Mouse (Mus musculus): ENCODE results near the gene Gpr3. TPM values are rescaled to one million over a fixed set of nuclear protein-coding genes. Genes with fewer than 3 reads are reported as not detected.
A peak's percentile ranks its signal among the peaks of the same experiment; 100 is the strongest.

Gene Gpr3
- polyA plus RNA-seq, 1 experiment from 2014 or later = 0.23 TPM

GRCm38 (mm10) chr4:133229582-133229981, 17.2 kb upstream of the Gpr3 start:
- 77% methylated on average over 8 of the region's 8 CpGs for WGBS
- no peaks in the 10 kb centered on the region for H3K4me1 ChIP-seq
- H3K27ac ChIP-seq = no peak overlapping the region
- H3K4me2 ChIP-seq = no peak overlapping the region
- no peak overlapping the region for H3K9ac ChIP-seq
- no peak for ATAC-seq (ENCODE audit: insufficient read depth, low FRiP score, low read depth)
- no peaks in the 10 kb centered on the region for H3K36me3 ChIP-seq
- H3K9me3 ChIP-seq = no peaks in the 10 kb centered on the region
- H3K27me3 ChIP-seq (replicated peaks) = no peaks in the 10 kb centered on the region
- H3K4me3 ChIP-seq (replicated peaks) = no peak overlapping the region

- no peak overlapping the region for H3K4me3 ChIP-seq (replicated peaks)
- H3K27ac ChIP-seq = no peak overlapping the region
- H3K9ac ChIP-seq = no peak overlapping the region
- no peaks in the 10 kb centered on the region for H3K36me3 ChIP-seq
- ATAC-seq (ENCODE audit: insufficient read depth, low FRiP score, low read depth) = no peak; the same call in 1 of the 2 replicates
- no peaks in the 10 kb centered on the region for H3K27me3 ChIP-seq (replicated peaks)
- H3K4me2 ChIP-seq = no peak overlapping the region
- H3K9me3 ChIP-seq = no peaks in the 10 kb centered on the region
- H3K4me1 ChIP-seq = peaks cover 10% of the 10 kb centered on the region
- 72% methylated on average over 8 of the region's 8 CpGs for WGBS
Measured at GRCm38 (mm10) chr4:133227636-133228035, 15.3 kb upstream of the Gpr3 start.

DNA sequence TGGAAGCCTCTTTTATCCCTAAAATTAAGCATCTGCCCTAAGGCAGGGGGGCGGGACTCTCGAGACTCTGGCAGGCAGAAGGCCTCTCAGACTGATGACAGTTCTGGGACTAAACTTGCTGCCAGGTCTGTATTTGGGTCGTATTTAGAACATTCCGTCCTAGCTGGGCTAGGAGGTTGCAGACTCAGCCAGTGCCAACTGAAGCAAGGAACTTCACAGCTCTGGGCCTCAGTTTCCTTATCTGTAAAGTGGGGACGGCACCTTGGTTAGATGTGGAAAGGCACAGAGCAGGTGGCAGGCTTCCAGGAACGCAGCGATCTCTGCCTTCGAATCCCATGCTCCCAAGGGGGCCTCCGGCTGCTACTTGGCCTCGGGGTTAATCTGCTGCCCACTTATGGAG, 13.7 kb upstream of the Gpr3 start:
- no peak overlapping the region for H3K9ac ChIP-seq
- H3K9me3 ChIP-seq = no peaks in the 10 kb centered on the region
- no peaks in the 10 kb centered on the region for H3K36me3 ChIP-seq
- H3K27me3 ChIP-seq (replicated peaks) = 0 out of 2 replicates have a peak, but pooled peaks cover 4% of the 10 kb centered on the region
- 72% methylated on average over 10 of the region's 10 CpGs for WGBS
- no peak for ATAC-seq (ENCODE audit: insufficient read depth, low FRiP score, low read depth)
- no peak overlapping the region for H3K4me3 ChIP-seq (replicated peaks)
- peaks cover 12% of the 10 kb centered on the region for H3K4me1 ChIP-seq
- no peak overlapping the region for H3K27ac ChIP-seq
- H3K4me2 ChIP-seq = no peak overlapping the region

GRCm38 (mm10) chr4:133223875-133224274, 11.5 kb upstream of the Gpr3 start:
- Histone ChIP-seq H3K27ac (peak overlapping the region; percentile 44; the same call in 1 of the 2 replicates), H3K9me3 (no peaks in the 10 kb centered on the region), H3K9ac (no peak overlapping the region), H3K4me3 (replicated peaks) (no peak overlapping the region), H3K4me2 (no peak overlapping the region), H3K27me3 (replicated peaks) (0 out of 2 replicates have a peak, but pooled peaks cover 8% of the 10 kb centered on the region), H3K4me1 (peaks cover 16% of the 10 kb centered on the region), H3K36me3 (no peaks in the 10 kb centered on the region)
- 53% methylated on average over 5 of the region's 5 CpGs for WGBS
- ATAC-seq (ENCODE audit: insufficient read depth, low FRiP score, low read depth) = no peak

DNA sequence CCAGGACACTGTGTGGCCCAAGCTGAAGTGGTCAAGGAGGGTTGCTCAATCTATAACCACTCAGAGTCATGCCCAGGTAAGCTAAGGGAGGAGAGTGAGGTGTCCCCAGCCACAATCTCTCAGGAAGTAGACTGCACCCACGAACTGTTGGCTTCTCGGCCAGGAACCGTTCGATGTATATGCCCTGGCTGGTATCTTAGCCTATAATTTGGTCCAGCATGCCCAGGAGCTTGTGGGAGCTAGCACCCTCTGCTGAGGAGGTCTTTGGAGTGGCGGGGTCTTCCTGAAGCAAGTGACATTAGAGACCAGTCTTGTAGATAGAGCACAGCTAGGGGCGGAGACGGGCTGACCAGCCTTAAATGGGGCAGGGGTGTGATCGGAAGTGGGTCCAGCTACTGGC, 9.4 kb upstream of the Gpr3 start:
- no peaks in the 10 kb centered on the region for H3K9me3 ChIP-seq
- H3K4me1 ChIP-seq = peaks cover 16% of the 10 kb centered on the region
- H3K36me3 ChIP-seq = no peaks in the 10 kb centered on the region
- H3K27ac ChIP-seq = no peak overlapping the region
- H3K27me3 ChIP-seq (replicated peaks) = 0 out of 2 replicates have a peak, but pooled peaks cover 8% of the 10 kb centered on the region
- 82% methylated on average over 8 of the region's 8 CpGs for WGBS
- no peak overlapping the region for H3K4me3 ChIP-seq (replicated peaks)
- H3K4me2 ChIP-seq = no peak overlapping the region
- no peak overlapping the region for H3K9ac ChIP-seq
- ATAC-seq (ENCODE audit: insufficient read depth, low FRiP score, low read depth) = no peak

DNA sequence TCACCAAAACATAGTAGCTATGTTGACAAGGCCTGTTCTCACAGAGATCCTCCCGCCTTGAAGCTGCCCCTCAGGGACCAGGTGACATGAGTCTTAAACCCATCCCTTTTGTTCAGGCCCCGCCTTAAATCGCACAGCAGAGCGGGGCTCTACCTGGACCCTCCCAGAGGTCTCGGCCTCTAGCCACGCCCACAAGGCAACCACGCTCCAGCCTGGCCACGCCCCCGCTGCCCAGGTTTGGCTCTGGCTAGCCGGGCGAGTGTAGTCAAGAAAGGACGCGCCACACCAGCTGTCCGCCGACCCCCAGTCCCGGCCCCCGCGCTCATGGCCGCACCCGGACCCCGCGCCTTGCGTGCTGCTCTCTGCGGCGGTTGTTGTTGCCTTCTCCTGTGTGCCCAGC, 8.3 kb upstream of the Gpr3 start:
- WGBS = 5% methylated on average over 25 of the region's 25 CpGs
- H3K4me1 ChIP-seq = peaks cover 16% of the 10 kb centered on the region
- H3K27ac ChIP-seq = no peak overlapping the region
- ATAC-seq (ENCODE audit: insufficient read depth, low FRiP score, low read depth) = peak; percentile 23; the same call in 1 of the 2 replicates
- H3K9ac ChIP-seq = peak overlapping the region; percentile 44; the same call in 1 of the 2 replicates
- peak overlapping the region; percentile 41 for H3K4me3 ChIP-seq (replicated peaks)
- H3K36me3 ChIP-seq = no peaks in the 10 kb centered on the region
- peak overlapping the region; percentile 78 for H3K4me2 ChIP-seq
- no peaks in the 10 kb centered on the region for H3K9me3 ChIP-seq
- H3K27me3 ChIP-seq (replicated peaks) = 0 out of 2 replicates have a peak, but pooled peaks cover 8% of the 10 kb centered on the region

GRCm38 (mm10) chr4:133218745-133219144, 6.4 kb upstream of the Gpr3 start:
- WGBS = 91% methylated on average over 3 of the region's 3 CpGs
- no peak for ATAC-seq (ENCODE audit: insufficient read depth, low FRiP score, low read depth)
- no peak overlapping the region for H3K9ac ChIP-seq
- peaks cover 15% of the 10 kb centered on the region for H3K27me3 ChIP-seq (replicated peaks)
- no peak overlapping the region for H3K4me2 ChIP-seq
- no peaks in the 10 kb centered on the region for H3K36me3 ChIP-seq
- peaks cover 13% of the 10 kb centered on the region; the same call in 1 of the 2 replicates for H3K4me1 ChIP-seq
- no peaks in the 10 kb centered on the region for H3K9me3 ChIP-seq
- no peak overlapping the region for H3K4me3 ChIP-seq (replicated peaks)
- no peak overlapping the region for H3K27ac ChIP-seq

DNA sequence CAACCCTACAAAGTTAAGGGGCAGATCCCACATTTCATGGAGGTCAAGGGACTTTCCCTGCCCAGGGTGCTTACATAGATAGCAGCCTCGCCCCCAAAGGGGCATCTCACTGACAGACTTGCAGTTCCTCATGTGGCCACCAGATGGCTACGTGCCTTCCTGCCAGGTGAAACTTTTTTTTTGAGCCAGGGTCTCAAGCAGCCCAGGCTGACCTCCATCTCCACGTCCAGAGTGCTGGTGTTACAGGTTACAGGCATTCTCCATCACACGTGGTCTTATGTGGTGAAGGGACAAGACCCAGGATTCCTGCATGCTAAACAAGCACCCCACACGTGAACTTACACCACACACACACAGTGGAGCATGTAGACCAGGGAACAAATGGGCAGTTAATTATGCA, 5.3 kb upstream of the Gpr3 start:
- ATAC-seq (ENCODE audit: insufficient read depth, low FRiP score, low read depth) = no peak
- Histone ChIP-seq H3K27ac (no peak overlapping the region), H3K4me1 (peaks cover 19% of the 10 kb centered on the region), H3K9me3 (no peaks in the 10 kb centered on the region), H3K27me3 (replicated peaks) (peaks cover 25% of the 10 kb centered on the region), H3K4me2 (no peak overlapping the region), H3K36me3 (no peaks in the 10 kb centered on the region), H3K4me3 (replicated peaks) (no peak overlapping the region), H3K9ac (no peak overlapping the region)
- 7% methylated on average over 5 of the region's 5 CpGs for WGBS

GRCm38 (mm10) chr4:133213661-133214060, 1.3 kb upstream of the Gpr3 start:
- Histone ChIP-seq H3K27me3 (replicated peaks) (peaks cover 37% of the 10 kb centered on the region), H3K4me3 (replicated peaks) (peak overlapping the region; percentile 55; the same call in 1 of the 2 replicates)
- WGBS = 26% methylated on average over 10 of the region's 10 CpGs

DNA sequence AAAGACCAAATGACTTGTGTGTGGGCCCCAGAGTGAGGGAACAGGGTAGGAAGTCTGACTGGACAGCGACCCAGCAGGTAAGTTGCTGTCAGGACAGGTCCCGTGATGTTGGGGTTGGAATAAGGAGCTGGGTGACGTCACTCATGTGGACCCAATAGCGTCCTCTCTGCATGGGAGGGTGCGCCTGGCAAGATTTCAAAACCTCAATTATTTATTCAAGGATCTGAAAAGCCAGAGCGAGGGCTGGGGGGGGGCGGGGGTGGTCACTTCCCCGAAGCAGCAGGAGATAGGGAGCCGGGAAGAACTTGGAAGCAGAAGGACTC, 893 bp upstream of the Gpr3 start:
- peak overlapping the region; percentile 99 for H3K4me2 ChIP-seq
- 3% methylated on average over 9 of the region's 9 CpGs for WGBS
- no peaks in the 10 kb centered on the region for H3K9me3 ChIP-seq
- H3K4me1 ChIP-seq = peaks cover 21% of the 10 kb centered on the region
- no peak overlapping the region for H3K27ac ChIP-seq
- no peaks in the 10 kb centered on the region for H3K36me3 ChIP-seq
- no peak overlapping the region for H3K9ac ChIP-seq
- H3K27me3 ChIP-seq (replicated peaks) = peaks cover 37% of the 10 kb centered on the region
- peak overlapping the region; percentile 55 for H3K4me3 ChIP-seq (replicated peaks)
- no peak for ATAC-seq (ENCODE audit: insufficient read depth, low FRiP score, low read depth)

More at GRCm38 (mm10) chr4:133213661-133214060, 1.3 kb upstream of the Gpr3 start:
- ATAC-seq (ENCODE audit: insufficient read depth, low FRiP score, low read depth) = no peak
- Histone ChIP-seq H3K4me1 (peaks cover 21% of the 10 kb centered on the region), H3K27ac (no peak overlapping the region), H3K36me3 (no peaks in the 10 kb centered on the region), H3K9ac (no peak overlapping the region), H3K4me2 (peak overlapping the region; percentile 99), H3K9me3 (no peaks in the 10 kb centered on the region)

DNA sequence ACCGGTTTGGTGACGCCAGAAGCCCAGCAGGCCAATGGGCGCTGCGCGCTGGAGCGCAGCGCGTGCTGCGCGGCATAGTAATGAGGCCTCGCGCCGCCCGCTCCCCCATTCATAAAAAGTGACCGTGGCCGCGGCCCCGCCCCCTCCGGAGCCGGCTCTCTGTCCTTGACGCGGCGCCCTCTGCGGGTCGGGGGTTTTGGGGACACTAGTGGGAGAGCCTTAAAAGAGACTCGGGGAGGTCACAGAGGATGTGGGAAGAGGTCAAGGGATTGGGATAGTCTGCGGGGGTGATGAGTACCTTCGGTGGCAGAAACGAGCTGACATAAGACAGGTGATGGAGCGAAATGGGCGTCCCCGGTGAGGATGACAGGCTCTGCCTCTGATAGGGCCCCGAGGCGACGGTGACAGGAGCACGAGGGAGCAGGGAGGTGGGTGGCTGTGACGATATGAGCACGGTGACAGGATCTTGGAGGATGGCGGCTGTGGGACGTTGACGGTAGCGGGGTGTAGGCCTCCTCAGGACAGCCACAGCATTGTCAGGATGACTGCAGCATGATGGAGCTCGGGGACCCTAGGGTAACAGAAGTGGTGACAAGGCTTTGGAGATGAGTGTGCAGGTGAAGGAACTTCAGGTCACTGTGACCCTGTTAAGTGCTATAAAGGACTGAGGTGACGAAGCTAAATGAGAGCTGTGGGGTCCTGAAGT, 379 bp upstream of the Gpr3 start:
- Histone ChIP-seq H3K4me1 (peaks cover 21% of the 10 kb centered on the region), H3K9me3 (no peaks in the 10 kb centered on the region), H3K27ac (no peak overlapping the region), H3K27me3 (replicated peaks) (peaks cover 37% of the 10 kb centered on the region), H3K4me2 (peak overlapping the region; percentile 99), H3K36me3 (no peaks in the 10 kb centered on the region), H3K9ac (peak overlapping the region; percentile 17; the same call in 1 of the 2 replicates), H3K4me3 (replicated peaks) (peak overlapping the region; percentile 55)
- WGBS = 2% methylated on average over 44 of the region's 44 CpGs
- peak; percentile 79 for ATAC-seq (ENCODE audit: insufficient read depth, low FRiP score, low read depth)

GRCm38 (mm10) chr4:133210788-133211390, 1.4 kb downstream of the Gpr3 start:
- Histone ChIP-seq H3K36me3 (no peaks in the 10 kb centered on the region), H3K4me1 (peaks cover 21% of the 10 kb centered on the region), H3K9me3 (no peaks in the 10 kb centered on the region), H3K27me3 (replicated peaks) (peaks cover 37% of the 10 kb centered on the region), H3K4me3 (replicated peaks) (no peak overlapping the region), H3K27ac (no peak overlapping the region), H3K9ac (no peak overlapping the region), H3K4me2 (no peak overlapping the region)
- ATAC-seq (ENCODE audit: insufficient read depth, low FRiP score, low read depth) = no peak
- 92% methylated on average over 19 of the region's 19 CpGs for whole genome bisulfite sequencing

Data from stomach, embryonic 15.5 days (tissue).